Mouse (Mus musculus) heart, adult 2 months (tissue): ENCODE results near the gene Ypel2. TPM values are rescaled to one million over a fixed set of nuclear protein-coding genes. Genes with fewer than 3 reads are reported as not detected.

Experiments used
- DNase-seq, 2 experiments: peaks; one replicate each; pipeline ENCODE4 v3.0.0; 2021
- H3K27ac ChIP-seq: fragments of 200-600 bp; 2 replicates; pipeline ENCODE4 v1.8.1; 2022
- H3K27me3 ChIP-seq: fragments of 200-500 bp; 2 replicates; pipeline ENCODE4 v1.6.1; 2012; ENCODE audit warnings: mild to moderate bottlenecking, low read length, inconsistent platforms, mixed read lengths; ENCODE audit not compliant: control insufficient read depth, insufficient read depth
- H3K36me3 ChIP-seq: fragments of 200-500 bp; 2 replicates; pipeline ENCODE4 v1.6.1; 2012; ENCODE audit warnings: low read length, inconsistent platforms; ENCODE audit not compliant: control insufficient read depth, insufficient read depth
- H3K4me1 ChIP-seq: fragments of 200-500 bp; 2 replicates; pipeline ENCODE4 v1.6.1; 2011; ENCODE audit warnings: low read length; ENCODE audit not compliant: control insufficient read depth, insufficient read depth
- H3K4me3 ChIP-seq: fragments of 200-600 bp; 2 replicates; pipeline ENCODE4 v1.8.1; 2022
- H3K79me2 ChIP-seq: fragments of 200-500 bp; replicated peaks from 2 replicates; pipeline ENCODE4 v1.6.1; 2012; ENCODE audit warnings: mild to moderate bottlenecking, inconsistent platforms, low read length, moderate library complexity, mixed read lengths; ENCODE audit not compliant: control insufficient read depth, insufficient read depth
- H3K9ac ChIP-seq: fragments of 200-500 bp; 2 replicates; pipeline ENCODE4 v1.6.1; 2012; ENCODE audit warnings: low read depth, mild to moderate bottlenecking, control low read depth, inconsistent platforms, low read length, mixed read lengths
- CTCF ChIP-seq: fragments of 200-600 bp; IDR thresholded peaks from 2 replicates; pipeline ENCODE4 v1.8.1; 2022; ENCODE audit warnings: antibody characterized with exemption, mild to moderate bottlenecking, moderate library complexity
- EP300 ChIP-seq: fragments of 200-500 bp; IDR thresholded peaks from 2 replicates; pipeline ENCODE4 v1.6.1; 2011; ENCODE audit warnings: low read depth, low read length, control low read depth; ENCODE audit not compliant: insufficient read depth
- POLR2A ChIP-seq: fragments of 200-500 bp; IDR thresholded peaks from 2 replicates; pipeline ENCODE4 v1.6.1; 2011; ENCODE audit warnings: mild to moderate bottlenecking, low read depth, low read length, control low read depth; ENCODE audit not compliant: insufficient read depth
- WGBS: fragments of 180-500 bp; shearing (Covaris S2); methylation state at CpG from one replicate; pipeline ENCODE4 v1.1.7; 2018; 5-methylcytosine and 5-hydroxymethylcytosine counted together
- intact Hi-C: fragments of 180-260 bp; cut with DNase I; formaldehyde crosslinking; loops from one replicate; pipeline ENCODE4 v1.15.1; 2025
- polyA plus RNA-seq: library from polyadenylated mRNA; depleted of rRNA; stranded (reverse); fragments of >200 nt; gene quantifications from 2 replicates; pipeline ENCODE4 v1.2.3, GENCODE M21; 2012
- total RNA-seq, 2 experiments: library from RNA; stranded (reverse); gene quantifications; 2 replicates each; pipeline ENCODE4 v1.2.3; 2021

Ypel2 gene
- total and polyA plus RNA-seq, 3 experiments, result 7.9 to 26.3 (median 11.6) TPM

DNA sequence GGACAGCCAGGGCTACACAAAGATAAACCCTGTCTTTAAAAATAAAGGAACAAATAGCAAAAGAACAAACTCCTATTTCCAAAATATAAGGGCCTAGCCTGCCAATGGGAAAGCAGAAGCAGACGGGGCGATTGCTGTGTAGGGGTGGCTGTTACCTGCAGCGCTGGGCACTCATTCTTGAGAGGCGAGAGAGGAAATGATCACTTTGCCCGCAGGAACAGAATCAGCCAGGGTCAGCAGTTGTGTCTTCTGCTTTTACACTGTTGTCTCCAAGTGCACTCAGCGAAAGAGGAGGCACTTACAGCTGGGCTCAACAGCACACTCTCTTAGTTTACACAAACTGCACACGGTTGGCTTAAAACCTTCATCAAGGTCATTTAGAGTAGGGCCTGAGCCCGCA lies 25.9 kb upstream of the Ypel2 start:
- H3K4me3 ChIP-seq, result no peak overlapping the region
- no peaks in the 10 kb centered on the region for H3K79me2 ChIP-seq
- no peak overlapping the region for H3K9ac ChIP-seq
- 84% methylated on average over 8 of the region's 8 CpGs for WGBS
- intact Hi-C loops, result no loop called here
- no peak for TF ChIP-seq EP300
- TF ChIP-seq POLR2A, result no peak
- TF ChIP-seq CTCF, result no peak
- no peaks in the 10 kb centered on the region for H3K27me3 ChIP-seq
- no peak overlapping the region for H3K27ac ChIP-seq
- H3K4me1 ChIP-seq, result peaks cover 1% of the 10 kb centered on the region
- H3K36me3 ChIP-seq, result no peaks in the 10 kb centered on the region
- DNase-seq, result no peak

DNA sequence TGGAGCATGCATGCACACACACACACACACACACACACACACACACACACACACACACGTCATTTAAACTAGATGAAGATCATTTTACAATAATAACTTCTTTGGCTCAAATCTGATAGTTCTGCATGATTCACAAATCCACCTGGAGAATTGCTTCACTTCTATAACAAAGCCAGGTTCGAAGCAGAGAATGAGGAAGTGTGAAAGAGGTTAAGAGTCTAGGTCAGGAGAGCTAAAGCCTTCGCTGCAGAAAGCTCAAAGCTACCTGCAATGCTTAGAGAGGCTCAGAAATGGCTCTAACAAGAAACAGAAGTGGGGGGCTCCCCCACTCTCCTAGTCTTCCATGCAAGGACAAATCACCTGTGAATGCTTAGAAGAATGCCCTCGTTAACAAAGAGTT lies 24.6 kb upstream of the Ypel2 start:
- Histone ChIP-seq H3K9ac (no peak overlapping the region), H3K79me2 (no peaks in the 10 kb centered on the region), H3K27ac (no peak overlapping the region), H3K36me3 (no peaks in the 10 kb centered on the region), H3K27me3 (no peaks in the 10 kb centered on the region), H3K4me1 (peaks cover 1% of the 10 kb centered on the region), H3K4me3 (no peak overlapping the region)
- no peak for DNase-seq
- intact Hi-C loops, result no loop called here
- 65% methylated on average over 4 of the region's 4 CpGs for WGBS
- TF ChIP-seq CTCF, result no peak
- no peak for TF ChIP-seq EP300
- TF ChIP-seq POLR2A, result no peak

- whole genome bisulfite sequencing, result 43% methylated on average over 3 of the region's 3 CpGs
- intact Hi-C loops, result no loop called here
- Histone ChIP-seq H3K9ac (no peak overlapping the region), H3K36me3 (no peaks in the 10 kb centered on the region), H3K4me1 (peaks cover 1% of the 10 kb centered on the region), H3K27ac (peak overlapping the region; percentile 61), H3K4me3 (no peak overlapping the region), H3K79me2 (no peaks in the 10 kb centered on the region), H3K27me3 (no peaks in the 10 kb centered on the region)
- no peak for DNase-seq
- TF ChIP-seq EP300 (0 out of 2 replicates have a peak, but pooled peaks have one; percentile 40), POLR2A (peak; percentile 16; the same call in 1 of the 2 replicates), CTCF (no peak)
Measured at GRCm38 (mm10) chr11:87015691-87016090, 22.2 kb upstream of the Ypel2 start.

DNA sequence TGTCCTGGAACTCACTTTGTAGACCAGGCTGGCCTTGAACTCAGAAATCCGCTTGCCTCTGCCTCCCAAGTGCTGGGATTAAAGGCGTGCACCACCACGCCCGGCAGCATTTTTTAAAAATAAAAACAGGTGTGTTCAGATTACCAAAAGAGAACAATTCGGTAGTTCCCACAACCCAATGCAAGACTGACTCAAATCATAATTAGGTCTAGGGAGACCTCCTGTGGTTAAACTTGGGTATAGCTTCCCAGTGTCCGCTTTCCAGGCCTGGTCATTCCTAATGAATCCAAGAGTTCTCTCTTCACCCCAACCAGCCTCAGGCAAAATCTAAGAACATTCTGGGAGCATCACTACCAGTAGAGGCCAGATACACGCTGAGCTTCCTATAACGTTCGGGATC lies 17.0 kb upstream of the Ypel2 start:
- H3K4me3 ChIP-seq, result no peak overlapping the region
- no peak for TF ChIP-seq POLR2A
- TF ChIP-seq EP300, result no peak
- TF ChIP-seq CTCF, result peak; percentile 91
- intact Hi-C loops, result loop anchor here (2.0 to 5.0 kb wide), 2 partner anchors 174 to 438 kb away; no protein-coding TSS in a partner anchor
- H3K36me3 ChIP-seq, result no peaks in the 10 kb centered on the region
- no peak overlapping the region for H3K9ac ChIP-seq
- H3K27me3 ChIP-seq, result no peaks in the 10 kb centered on the region
- DNase-seq, result peak; percentile 48 to 50
- no peaks in the 10 kb centered on the region for H3K79me2 ChIP-seq
- H3K4me1 ChIP-seq, result peaks cover 1% of the 10 kb centered on the region
- WGBS, result 9% methylated on average over 9 of the region's 9 CpGs
- H3K27ac ChIP-seq, result no peak overlapping the region

DNA sequence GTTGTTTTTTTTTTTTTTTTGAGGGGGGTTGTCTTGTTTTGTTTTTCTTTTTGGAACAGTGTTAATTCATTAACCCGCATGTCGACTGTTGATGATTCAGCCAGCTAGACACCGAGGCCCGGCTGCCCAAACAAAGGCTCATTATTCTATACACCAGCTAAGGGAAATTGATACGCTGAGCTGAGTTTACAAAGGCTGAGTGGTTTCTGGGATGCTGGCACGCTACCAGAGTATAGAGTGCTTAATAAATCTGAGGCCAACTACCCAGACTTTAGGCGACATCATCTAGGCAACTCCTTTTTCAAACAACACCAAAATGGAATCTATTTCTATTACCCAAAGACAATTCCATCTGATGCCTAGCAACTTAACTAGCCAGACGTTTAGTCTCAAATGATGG lies 13.9 kb upstream of the Ypel2 start:
- H3K79me2 ChIP-seq, result no peaks in the 10 kb centered on the region
- 35% methylated on average over 8 of the region's 8 CpGs for WGBS
- intact Hi-C loops, result loop anchor here (10.0 kb wide), 1 partner anchor 323 kb away; the partner anchor contains the start of genes Ptrh2 and Vmp1

GRCm38 (mm10) chr11:87004960-87005755 lies 11.7 kb upstream of the Ypel2 start:
- Histone ChIP-seq H3K4me3 (no peak overlapping the region), H3K4me1 (peaks cover 6% of the 10 kb centered on the region), H3K27me3 (no peaks in the 10 kb centered on the region), H3K9ac (no peak overlapping the region), H3K36me3 (no peaks in the 10 kb centered on the region), H3K27ac (peak overlapping the region; percentile 55), H3K79me2 (no peaks in the 10 kb centered on the region)
- no peak for DNase-seq
- 43% methylated on average over 12 of the region's 12 CpGs for WGBS
- no peak for TF ChIP-seq CTCF
- TF ChIP-seq EP300, result no peak
- TF ChIP-seq POLR2A, result no peak
- intact Hi-C loops, result loop anchor here (10.0 kb wide), 1 partner anchor 320 kb away; the partner anchor contains the start of genes Ptrh2 and Vmp1

More for the DNA sequence above, 13.9 kb upstream of the Ypel2 start:
- H3K4me1 ChIP-seq, result peaks cover 6% of the 10 kb centered on the region
- H3K9ac ChIP-seq, result no peak overlapping the region
- DNase-seq, result no peak
- no peak overlapping the region for H3K27ac ChIP-seq
- TF ChIP-seq POLR2A (no peak), EP300 (no peak), CTCF (no peak)
- H3K4me3 ChIP-seq, result no peak overlapping the region
- no peaks in the 10 kb centered on the region for H3K27me3 ChIP-seq
- no peaks in the 10 kb centered on the region for H3K36me3 ChIP-seq
